Mouse (Mus musculus) granulocyte monocyte progenitor cell, adult 5-6 weeks (primary cell): ENCODE measurements around the gene Fam168a. TPM values are rescaled to one million over a fixed set of nuclear protein-coding genes. Genes with fewer than 3 reads are reported as not detected.
"Not testable (repeated sequence)": the region's sequence is repeated elsewhere in the genome, so short reads cannot be mapped to it uniquely, and the experiment has no call there.

Experiments used
- ATAC-seq: replicated peaks from 2 replicates; pipeline ENCODE4 v1.8.0; 2016; ENCODE audit warnings: mild to moderate bottlenecking, moderate TSS enrichment, inconsistent platforms; ENCODE audit not compliant: poor library complexity, severe bottlenecking
- total RNA-seq, 2 experiments: library from RNA; stranded (forward) in 1 of 2; stranded (reverse) in 1 of 2; fragments of 200-712, 200-1000 nt in 1 of 2; fragments of >200 nt in 1 of 2; fragmentation: Nextera tagmentation in 1 of 2; gene quantifications; 2 replicates each; pipeline ENCODE4 v1.2.3; 2014 to 2017

Fam168a gene
- total RNA-seq, 2 experiments from 2014 or later = 9.5 to 32.1 TPM

DNA sequence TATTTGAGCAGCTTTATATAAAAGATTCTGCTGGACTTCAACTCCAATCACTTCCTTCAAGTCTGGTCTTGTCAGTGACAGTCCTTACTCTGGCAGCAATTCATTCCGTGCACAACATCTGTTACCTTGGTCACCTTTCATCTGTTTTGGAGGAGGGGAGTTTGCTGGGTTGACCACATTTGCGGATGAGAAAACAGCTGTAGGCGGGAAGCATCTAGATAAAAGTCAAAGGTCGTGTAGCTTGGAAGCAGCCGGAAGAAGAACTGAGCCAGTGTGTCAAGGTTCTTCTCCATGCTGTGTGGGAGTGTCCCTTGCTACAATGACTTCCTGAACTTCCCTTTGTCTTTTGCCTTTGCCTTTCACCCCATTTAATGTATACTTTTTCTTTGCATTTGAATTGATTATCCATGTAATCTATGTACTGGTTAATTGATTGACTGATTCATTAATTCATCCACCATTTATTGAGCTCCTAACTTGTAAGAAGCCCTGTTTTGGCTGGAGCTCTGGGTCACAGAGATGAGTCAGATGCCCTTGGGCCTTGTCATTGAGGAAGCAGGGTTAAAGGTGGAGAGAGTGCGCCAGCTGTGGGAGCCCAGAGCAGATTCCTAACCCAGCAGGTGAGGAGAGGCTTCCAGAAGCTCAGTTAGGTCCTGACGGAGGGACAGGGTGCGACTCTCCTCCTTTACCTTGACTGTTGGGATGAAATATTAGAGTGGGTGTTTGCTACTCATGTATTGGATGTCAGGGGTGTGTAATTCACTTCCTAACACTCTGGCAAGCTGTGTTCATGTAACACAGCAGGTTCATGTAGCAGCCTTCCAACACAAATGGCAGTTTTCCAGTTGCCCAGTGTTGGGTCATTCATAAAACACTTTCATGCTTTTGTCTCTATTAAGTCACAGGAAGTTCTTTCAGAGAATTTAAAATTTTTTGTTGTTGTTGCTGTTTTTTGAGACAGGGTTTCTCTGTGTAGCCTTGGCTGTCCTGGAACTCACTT is 6.4 kb upstream of the Fam168a start:
- no peak for ATAC-seq

DNA sequence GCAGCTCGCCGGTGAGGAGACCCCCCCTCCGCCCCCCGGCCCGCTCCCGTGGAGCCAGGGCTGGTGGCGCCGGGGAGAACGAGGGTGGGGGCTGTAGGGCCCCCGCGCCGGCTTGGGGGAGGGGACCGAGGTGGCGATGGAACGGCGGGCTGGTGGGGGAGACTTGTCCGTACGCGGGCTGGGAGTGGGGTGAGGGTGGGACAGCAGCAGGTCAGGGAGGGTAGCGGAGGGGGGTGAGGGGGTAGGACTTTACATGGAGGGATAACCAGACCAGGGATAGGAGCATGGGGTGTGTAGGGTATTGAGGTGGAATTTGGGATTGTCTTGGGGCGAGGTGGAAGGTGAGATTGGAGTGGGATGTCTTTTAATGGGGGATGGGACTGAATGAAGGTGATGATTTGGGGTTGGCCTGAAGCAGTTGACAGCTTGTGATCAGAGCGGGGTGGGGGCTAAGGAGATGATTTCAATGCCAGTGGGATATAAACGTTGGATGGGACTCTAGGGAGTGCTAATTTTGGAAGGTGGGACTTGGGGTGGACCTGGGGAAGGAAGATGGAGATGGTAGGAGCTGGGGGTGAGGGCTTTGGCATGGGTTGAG is 547 bp downstream of the Fam168a start:
- ATAC-seq = no peak; the same call in 1 of the 2 replicates

- ATAC-seq = no peak
Measured at GRCm38 (mm10) chr7:100718741-100719140, 12.3 kb downstream of the Fam168a start.

GRCm38 (mm10) chr7:100722268-100722667 is 15.8 kb downstream of the Fam168a start:
- no peak for ATAC-seq

- no peak for ATAC-seq
Measured at GRCm38 (mm10) chr7:100723453-100724294, 17.2 kb downstream of the Fam168a start.

- ATAC-seq = no peak
Measured at GRCm38 (mm10) chr7:100727538-100728085, 21.2 kb downstream of the Fam168a start.

GRCm38 (mm10) chr7:100729778-100730177 is 23.3 kb downstream of the Fam168a start:
- no peak for ATAC-seq

DNA sequence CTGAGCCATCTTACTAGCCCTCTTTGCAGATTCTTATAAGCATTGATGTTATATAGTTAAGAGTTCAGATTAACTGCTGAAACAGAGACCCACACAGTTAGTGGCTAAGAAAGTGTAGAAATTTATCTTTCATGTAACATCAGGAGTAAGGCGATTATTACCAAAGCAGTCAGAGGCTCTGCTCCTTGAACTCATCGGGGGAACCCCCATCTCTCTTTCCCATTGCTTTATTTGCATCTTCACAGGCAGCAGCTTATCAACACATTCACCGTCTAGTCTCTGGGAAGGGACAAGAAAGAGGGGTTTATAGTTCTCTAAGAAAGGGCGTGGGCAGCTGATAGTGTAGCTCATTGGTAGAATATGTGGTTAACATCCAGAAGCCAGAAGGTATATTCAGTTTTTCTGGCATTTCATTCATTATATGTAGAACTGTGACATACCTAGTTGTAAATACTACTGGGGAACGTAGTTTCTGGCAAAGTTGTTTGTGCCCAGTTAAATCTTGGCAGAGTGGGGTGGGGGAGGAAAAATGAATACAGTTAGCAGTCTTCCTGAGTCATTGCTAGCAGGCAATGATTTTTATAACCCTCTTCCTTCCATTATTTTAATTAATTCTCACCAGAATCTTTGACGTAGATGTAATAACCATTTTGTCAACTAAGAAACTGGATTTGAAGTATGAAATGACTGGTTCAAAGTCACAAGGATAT is 26.1 kb downstream of the Fam168a start:
- no peak for ATAC-seq

- no peak for ATAC-seq
Measured at GRCm38 (mm10) chr7:100733051-100733813, 26.8 kb downstream of the Fam168a start.

GRCm38 (mm10) chr7:100734201-100734600 is 27.8 kb downstream of the Fam168a start:
- ATAC-seq = no peak

DNA sequence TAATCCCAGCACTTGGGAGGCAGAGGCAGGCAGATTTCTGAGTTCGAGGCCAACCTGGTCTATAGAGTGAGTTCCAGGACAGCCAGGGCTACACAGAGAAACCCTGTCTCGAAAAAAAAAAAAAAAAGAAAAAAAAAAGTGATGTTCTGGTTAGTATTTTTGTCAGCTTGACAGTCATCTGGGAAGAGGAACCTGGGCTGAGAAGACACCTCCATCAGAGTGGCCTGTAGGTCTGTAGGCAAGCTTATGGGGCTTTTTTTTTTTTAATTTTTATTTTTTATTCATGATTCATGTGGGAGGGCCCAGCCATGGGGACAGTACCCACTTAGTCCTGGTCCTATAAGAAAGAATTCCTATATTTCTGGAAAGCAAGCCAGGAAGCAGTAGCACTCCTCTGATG is 28.5 kb downstream of the Fam168a start:
- not testable (repeated sequence) for ATAC-seq

GRCm38 (mm10) chr7:100736131-100736530 is 29.7 kb downstream of the Fam168a start:
- no peak for ATAC-seq

DNA sequence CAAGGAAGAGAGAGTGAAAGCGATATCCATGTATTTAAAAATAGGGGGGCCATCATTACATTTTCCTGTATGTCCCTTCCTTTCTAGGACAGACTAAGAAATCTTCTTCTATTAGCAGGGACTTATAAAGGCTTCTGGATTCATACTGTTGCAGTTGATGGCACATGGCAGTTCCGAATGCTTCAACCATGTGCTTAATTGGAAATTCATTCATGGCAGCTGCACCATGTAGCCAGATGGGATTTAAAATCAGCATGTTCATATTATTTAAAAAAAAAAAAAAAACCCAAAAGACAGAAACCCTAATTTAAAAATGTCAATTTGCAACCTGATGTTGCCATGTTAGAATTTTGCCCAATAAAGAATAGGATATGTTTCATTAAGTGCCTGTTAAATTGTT is 37.9 kb downstream of the Fam168a start:
- no peak for ATAC-seq

DNA sequence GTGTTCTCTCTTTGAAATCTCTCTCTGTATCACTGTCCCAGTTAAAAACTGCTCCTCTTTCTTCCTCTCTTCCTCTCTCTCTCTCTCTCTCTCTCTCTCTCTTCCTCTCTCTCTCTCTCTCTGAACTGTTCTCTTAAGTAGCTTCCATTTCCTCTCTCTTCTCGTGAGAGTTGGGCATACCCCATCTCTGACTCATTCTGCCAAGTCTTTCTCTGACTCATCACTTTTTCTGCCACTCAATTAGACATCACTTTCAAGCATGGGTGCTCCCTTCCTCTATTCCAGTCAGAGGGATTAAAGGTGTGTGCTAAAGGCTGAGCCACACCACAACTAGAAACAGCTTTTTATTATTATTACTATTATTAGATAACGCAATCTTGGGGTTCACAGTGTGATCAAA is 43.7 kb downstream of the Fam168a start:
- ATAC-seq = no peak

DNA sequence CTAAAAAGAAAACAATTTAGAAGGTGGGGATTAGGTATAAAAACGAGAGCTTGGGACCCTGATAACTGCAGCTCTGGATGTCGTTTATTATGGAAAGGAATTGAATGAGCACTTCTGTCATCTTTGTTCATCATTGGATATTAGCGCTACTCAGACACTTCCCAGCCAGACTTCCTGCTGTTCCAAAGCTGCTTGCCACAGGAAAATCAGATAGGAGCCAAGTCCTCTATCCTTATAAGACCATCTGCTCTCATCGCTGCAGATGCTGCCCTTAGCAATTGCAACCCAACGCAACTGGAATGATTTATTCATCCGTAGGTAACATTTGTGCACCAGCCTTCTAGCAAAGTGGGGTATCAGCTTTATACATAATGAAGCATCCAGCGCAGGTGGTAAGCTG is 52.3 kb downstream of the Fam168a start:
- ATAC-seq = no peak

- no peak for ATAC-seq
Measured at GRCm38 (mm10) chr7:100762726-100763125, 56.3 kb downstream of the Fam168a start.

GRCm38 (mm10) chr7:100767568-100767967 is 61.1 kb downstream of the Fam168a start:
- ATAC-seq = no peak

GRCm38 (mm10) chr7:100768009-100768408 is 61.6 kb downstream of the Fam168a start:
- no peak for ATAC-seq

- 0 out of 2 replicates have a peak, but pooled peaks have one; percentile 35 for ATAC-seq
Measured at GRCm38 (mm10) chr7:100769534-100770083, 63.2 kb downstream of the Fam168a start.
